Mouse (Mus musculus) T-cell, adult 2 months (primary cell): ENCODE results near the gene Tmem106c.

ENCODE experiments used
- DNase-seq: peaks from one replicate; pipeline ENCODE4 v3.0.0; 2022; ENCODE audit warnings: low spot score

Tmem106c gene

DNA sequence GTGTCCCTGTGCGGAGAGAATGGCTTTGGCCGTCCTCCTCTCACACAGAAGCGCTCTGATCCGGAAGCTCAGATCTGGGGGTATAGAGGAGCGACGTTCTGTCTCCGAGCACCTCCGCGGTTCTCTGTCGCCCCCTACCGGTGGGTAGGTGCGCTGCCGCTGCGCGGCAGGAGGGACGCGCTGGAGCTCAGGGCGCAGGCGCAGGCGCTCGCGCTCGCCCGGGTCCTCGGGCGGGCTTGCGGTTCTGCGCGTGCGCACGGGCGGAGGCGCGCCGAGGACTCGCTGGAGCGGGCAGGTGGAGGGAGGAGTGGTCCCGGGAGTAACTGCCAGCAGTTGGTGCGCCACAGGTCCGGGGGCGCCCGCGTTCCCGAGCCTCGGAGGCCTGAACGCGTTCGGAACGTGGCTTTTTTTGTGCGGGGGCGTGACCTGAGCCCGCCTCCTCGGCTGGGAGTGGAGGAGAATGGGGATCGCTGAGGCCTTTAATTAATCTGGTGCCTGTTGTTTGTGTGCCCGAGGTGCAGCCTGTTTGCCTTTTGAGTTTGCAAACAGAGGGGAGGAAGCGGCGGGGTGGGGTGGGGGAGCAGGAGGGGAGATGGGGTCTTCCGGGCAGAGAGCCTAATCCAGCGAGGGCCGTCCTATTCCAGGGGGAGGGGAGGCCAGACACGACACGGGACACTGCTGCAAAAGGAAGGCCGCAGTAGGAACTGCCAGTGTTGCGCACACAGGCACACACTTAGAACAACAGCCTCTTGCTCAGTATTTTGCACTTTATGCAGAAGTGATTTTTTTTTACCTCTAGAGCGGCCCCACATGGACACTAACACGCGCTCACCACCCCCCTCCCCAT is at the start of gene Tmem106c:
Tmem106c (plus strand) TSS at position 212 of the 847 bp plus-strand sequence.
- DNase-seq = peak; percentile 92

DNA sequence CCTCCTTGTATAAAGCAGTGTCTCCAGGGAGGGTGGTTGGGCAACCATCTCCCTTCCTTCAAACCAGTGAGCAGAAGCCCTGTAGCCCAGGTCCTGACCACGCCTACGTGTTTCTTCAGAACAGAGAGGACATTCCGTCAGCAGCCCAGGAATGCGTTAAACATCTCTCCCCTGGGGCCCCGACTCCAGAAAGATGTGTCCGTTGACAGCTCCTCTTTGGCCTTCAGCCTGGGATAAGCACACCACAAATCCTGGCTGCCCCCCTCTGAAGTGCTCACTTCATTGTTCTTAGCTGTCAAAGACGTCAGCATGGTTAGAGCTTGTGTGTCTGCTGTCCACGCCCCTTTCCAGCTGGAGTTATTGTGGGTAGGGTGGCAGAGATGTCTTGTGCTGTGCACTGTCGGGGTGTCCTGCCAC is 49.7 kb upstream of the Tmem106c start:
- DNase-seq = no peak

GRCm38 (mm10) chr15:97917994-97918393 is 46.0 kb upstream of the Tmem106c start:
- DNase-seq = no peak

DNA sequence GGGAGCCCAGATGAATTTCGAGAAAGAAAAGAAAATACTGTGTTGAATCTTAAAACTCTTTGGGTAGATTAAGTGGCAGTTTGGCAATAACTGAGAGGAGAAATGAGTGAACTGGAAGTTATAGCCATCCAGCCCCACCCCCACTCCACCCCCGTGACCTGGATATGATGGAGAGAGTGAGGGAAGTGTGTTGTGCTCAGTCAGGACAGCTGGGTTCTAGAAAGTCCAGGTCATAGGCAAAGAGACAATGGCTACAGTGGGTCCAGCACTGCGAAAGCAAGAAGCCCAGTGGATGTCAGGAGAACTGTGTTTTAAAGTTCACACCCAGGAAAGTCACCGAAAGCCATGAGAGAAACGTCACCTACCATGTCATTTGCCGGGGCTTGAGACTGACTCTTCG is 44.8 kb upstream of the Tmem106c start:
- no peak for DNase-seq

- no peak for DNase-seq
Measured at GRCm38 (mm10) chr15:97920306-97920705, 43.7 kb upstream of the Tmem106c start.

DNA sequence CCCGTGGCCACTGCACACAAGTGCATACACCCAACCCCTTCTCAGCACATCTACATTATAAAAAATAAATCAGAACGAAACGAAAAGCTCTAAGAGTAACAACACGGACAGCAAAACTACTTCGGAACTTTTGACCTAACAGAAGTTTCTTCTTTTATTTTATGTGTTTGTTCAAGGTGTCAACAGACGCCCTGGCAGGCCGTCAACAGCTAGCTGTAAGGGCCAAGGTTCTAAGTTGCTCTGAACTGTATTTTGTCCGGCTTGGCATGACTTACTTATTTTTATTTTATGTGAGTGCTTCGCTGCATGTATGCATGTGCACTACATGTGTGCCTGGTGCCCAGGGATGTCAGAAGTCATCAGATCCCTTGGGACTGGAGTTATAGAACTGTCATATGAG is 42.2 kb upstream of the Tmem106c start:
- no peak for DNase-seq

GRCm38 (mm10) chr15:97922421-97922820 is 41.6 kb upstream of the Tmem106c start:
- no peak for DNase-seq

DNA sequence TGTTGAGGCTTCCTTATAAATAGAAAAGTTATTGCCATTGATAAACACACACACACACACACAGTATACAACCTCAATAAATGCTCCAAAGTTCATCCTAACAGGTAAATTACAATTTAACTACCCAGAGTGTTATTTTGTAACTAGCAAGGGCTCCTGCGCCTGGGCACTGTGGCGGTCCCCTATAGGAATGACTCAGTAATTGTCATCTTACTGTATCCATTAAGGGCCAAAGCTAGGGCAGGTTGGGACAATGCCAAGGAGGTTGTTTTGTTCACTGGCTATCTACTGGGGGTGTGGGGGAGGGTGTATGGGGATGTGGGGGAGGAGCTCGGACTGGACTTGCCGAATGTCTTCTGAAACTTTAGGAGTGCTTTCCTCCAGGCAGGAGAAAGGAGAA is 37.0 kb upstream of the Tmem106c start:
- no peak for DNase-seq

GRCm38 (mm10) chr15:97927821-97928220 is 36.2 kb upstream of the Tmem106c start:
- DNase-seq = no peak

- DNase-seq = no peak
Measured at GRCm38 (mm10) chr15:97929259-97929824, 34.7 kb upstream of the Tmem106c start.

DNA sequence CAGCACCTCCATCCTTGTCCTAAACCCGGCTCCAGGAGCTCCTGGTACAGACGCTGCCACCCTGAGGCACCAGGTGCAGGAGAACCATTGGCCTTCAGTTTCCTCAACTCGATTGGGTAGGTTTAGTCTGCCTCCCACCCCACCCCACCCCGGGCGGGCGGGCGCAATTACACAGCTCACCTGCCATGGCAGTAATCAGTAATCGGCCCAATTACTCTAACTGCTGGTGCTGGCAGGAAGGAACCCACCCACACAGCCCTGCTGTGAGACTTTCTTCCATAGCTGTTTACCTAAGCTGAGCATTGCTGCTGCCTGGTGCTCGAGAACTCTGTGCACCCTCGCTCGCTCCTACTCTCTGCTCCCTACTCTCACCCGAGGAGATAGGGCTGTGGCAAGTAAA is 31.6 kb upstream of the Tmem106c start:
- DNase-seq = no peak

- no peak for DNase-seq
Measured at GRCm38 (mm10) chr15:97938580-97938979, 25.4 kb upstream of the Tmem106c start.

GRCm38 (mm10) chr15:97940088-97940487 is 23.9 kb upstream of the Tmem106c start:
- DNase-seq = no peak

DNA sequence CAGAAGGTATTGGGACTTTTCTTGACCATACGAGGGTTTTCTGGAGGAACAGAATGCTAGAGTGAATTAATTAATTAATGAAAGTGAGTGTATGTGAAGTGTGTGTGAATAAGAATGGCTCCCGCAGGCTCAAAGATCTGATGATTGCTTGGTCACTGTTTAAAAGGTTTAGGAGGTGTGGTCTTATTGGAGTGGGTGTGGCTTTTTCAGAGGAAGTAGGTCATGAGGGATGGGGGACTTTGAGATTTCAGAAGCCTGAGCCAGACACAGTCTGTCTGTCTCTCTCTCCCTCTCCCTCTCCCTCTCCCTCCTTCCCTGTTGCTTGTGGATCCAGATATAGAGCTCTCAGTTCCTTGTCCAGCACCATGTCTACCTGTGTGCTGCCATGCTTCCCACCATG is 22.7 kb upstream of the Tmem106c start:
- no peak for DNase-seq

- DNase-seq = no peak
Measured at GRCm38 (mm10) chr15:97942538-97942937, 21.5 kb upstream of the Tmem106c start.

DNA sequence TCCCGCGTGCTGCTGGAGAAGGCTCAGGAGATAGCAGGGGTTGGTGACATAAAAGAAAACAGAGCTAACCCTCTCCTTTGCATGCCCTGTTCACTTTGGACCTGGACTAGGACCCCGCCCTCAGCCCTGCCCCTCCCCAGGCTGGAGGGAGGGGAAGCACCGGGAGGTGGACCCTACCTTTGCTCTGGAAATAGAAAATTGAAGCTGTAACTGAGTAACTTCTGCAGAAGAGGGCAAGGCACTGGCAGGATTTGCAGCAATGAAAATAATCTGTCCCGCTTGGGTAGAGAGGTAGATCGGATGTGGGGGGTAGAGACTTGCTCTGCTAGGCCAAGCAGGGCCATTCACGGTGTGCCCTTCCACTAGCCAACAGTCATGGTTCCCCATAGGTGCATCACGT is 20.6 kb upstream of the Tmem106c start:
- DNase-seq = no peak

DNA sequence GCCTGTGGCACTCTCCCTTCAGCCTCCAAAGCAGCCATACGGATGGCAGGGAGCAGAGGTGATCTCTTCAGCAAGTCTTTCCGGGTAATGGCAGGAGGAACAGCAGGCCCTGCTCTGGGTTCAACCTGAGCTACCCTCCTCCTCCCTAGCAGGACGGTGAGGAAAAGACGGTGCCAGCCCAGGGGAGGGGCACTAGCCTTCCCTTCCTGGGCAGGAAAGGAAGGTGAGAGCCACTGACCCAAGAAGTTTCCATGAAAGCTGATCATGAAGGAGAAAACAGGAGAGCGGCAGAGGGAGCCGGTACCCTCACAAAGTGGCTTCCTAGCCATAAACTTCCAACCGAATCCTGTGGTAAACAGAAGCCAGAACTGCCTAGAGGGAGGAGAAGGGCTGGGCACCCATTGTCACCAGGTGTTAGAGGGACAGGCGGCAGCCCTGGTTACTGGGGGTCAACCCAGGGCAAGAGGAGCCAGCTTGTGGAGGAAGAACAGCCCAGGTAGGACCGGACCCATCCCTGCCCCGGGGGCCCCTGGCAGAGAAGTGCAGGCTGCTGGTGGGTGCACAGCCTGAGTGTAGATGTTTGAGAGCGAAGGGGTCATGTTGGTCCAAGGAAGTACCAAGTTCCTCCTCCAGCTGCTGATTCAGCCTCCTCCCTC is 19.0 kb upstream of the Tmem106c start:
- no peak for DNase-seq

- no peak for DNase-seq
Measured at GRCm38 (mm10) chr15:97945656-97946315, 18.2 kb upstream of the Tmem106c start.

DNA sequence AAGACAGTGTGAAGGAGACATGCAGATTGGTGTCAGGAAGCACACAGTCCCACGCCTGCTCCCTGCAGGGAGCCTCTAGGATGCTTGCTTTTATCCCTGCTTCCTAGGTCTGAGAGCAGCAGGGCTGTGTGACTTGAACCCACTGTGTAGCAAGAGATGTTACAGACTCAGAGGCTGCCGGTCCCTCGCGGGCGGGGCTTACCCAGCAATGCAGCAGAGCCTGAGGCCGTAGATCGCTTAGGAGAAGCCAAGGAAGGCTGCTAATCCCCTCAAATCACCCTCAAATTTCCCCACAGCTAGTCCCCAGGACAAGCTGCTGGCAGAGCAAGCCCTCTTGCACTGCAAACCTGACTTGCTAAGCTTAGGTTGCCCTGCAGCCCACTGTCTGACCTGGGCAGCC is 15.3 kb upstream of the Tmem106c start:
- DNase-seq = no peak

GRCm38 (mm10) chr15:97949706-97950105 is 14.3 kb upstream of the Tmem106c start:
- DNase-seq = no peak

DNA sequence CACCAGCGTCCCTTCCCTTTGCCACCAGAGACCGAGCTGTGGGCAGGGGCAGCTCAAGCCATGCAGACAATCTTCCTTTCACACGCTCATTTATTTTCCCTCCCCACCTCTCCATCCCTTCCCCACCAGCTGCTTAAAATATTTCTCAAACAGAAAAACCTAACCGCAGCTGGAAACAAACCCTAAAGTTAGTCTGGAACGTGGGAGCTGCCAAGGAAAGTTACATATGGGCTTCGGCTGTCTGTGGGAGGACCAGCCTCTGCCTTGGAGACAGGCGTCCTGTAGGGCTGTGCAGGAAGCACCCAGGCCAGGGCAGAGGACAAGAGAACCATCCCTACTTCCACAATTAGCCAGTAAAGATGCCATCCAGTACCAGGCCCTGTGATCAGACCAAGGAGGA is 13.8 kb upstream of the Tmem106c start:
- no peak for DNase-seq

- peak; percentile 48 for DNase-seq
Measured at GRCm38 (mm10) chr15:97952137-97952888, 11.7 kb upstream of the Tmem106c start.
